Mouse (Mus musculus) telencephalon, adult 2 months (tissue): ENCODE measurements at regions not wholly inside any gene's neighbourhood (a gene's known extent, or its start where the extent isn't known, plus 50 kb on each side); places are given as distances from the start of the nearest gene placed in this dataset.
A peak's percentile ranks its signal among the peaks of the same experiment; 100 is the strongest.

Experiments used
- DNase-seq: peaks from one replicate; pipeline ENCODE4 v3.0.0-alpha.2; 2011; ENCODE audit warnings: low read depth, low spot score

GRCm38 (mm10) chr2:84549626-84550025, 73.1 kb upstream of the Tfpi start:
- peak; percentile 67 for DNase-seq

- DNase-seq: no peak
These were observed 72.0 kb upstream of the Tfpi start for GRCm38 (mm10) chr2:84548625-84549024.

- DNase-seq: no peak
These were observed 69.1 kb upstream of the Tfpi start for GRCm38 (mm10) chr2:84545676-84546075.

- DNase-seq: no peak
These were observed 68.2 kb upstream of the Tfpi start for GRCm38 (mm10) chr2:84544739-84545138.

- DNase-seq: no peak
These were observed 67.6 kb upstream of the Tfpi start for GRCm38 (mm10) chr2:84544146-84544545.

GRCm38 (mm10) chr2:84541440-84541839, 64.9 kb upstream of the Tfpi start:
- DNase-seq: no peak

- DNase-seq: no peak
These were observed 62.5 kb upstream of the Tfpi start for GRCm38 (mm10) chr2:84539096-84539495.

GRCm38 (mm10) chr2:84537957-84538356, 61.4 kb upstream of the Tfpi start:
- no peak for DNase-seq

- DNase-seq: no peak
These were observed 54.6 kb upstream of the Tfpi start for GRCm38 (mm10) chr2:84531215-84531614.

GRCm38 (mm10) chr2:84528847-84529775, 52.5 kb upstream of the Tfpi start:
- DNase-seq: peak; percentile 65
